Mouse (Mus musculus): Measurements from ENCODE around the gene Fam71e1. TPM values are rescaled to one million over a fixed set of nuclear protein-coding genes. Genes with fewer than 3 reads are reported as not detected.

Fam71e1 gene
- total RNA-seq (2021), result 10 to 100 TPM; 27.6 to 33.3 TPM
- long read RNA-seq, partial matches to known transcripts, result 5 of 11 reads
- long read RNA-seq, other reads (novel, unspliced or antisense), result 2 of 11 reads

DNA sequence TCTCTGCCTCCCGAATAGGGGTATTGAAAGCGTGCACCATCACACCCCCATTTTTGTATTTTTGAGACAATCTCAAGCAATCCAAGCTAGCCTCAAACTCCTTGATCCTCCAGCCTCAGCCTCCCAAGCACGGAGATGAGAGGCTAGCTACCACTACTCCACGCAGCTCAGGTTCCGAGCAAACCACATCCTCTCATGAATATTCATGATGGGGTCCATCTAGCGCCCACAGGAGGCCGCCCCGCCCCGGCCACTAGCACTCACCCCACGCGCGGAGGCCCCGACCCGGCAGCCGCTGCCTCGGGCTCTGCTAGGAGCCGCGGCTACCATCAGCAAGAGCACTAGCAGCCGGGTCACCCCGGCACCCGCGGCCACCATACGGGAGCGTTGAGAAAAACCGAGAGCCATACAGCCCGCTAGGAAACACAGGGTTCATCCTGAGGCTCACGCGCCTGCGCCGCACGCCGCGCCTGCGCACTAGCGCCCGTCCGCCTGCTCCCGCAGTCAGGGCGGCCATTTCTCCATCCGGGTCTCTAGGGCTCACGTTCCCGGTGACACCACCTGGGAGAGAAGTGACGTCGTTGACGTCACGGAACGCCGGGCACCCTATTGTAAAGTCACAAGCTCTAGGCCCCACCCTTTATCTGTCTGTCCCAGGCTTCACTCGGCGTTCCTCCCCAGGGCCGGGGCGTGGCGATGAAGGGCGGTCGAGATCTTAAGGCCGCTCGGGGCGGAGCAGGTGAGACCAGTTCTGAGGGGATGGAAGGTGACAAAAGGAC lies at the start of gene Fam71e1, which contains the start of gene Emc10:
TSS of gene Fam71e1 (plus strand) at position 590 of the 779 bp plus-strand sequence.
TSS of gene Emc10 (minus strand) at position 538 of the 779 bp plus-strand sequence.
- DNase-seq (ENCODE audit: low spot score in 2 of 2), result peak; percentile 97 to 98

DNA sequence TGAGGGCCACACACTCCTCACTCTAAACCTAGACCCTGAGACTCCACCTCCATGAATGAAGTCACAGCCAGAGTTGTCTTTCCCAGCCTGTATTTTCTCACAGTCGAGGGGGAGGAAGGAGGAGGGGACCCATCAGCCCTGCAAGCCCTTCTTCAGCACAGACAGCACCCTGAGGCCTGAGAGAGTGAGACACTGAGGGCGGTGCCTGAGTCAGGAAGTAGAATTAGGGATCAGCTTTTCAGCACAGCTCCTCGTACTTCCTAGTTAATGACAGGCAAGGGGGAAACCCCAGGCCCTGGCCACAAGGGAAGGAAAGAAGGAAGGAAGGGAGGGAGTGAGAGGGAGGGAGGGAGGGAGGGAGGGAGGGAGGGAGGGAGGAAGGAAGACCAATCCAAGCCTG lies 43.1 kb upstream of the Fam71e1 start:
- no peak for DNase-seq (ENCODE audit: low spot score in 2 of 2)

DNA sequence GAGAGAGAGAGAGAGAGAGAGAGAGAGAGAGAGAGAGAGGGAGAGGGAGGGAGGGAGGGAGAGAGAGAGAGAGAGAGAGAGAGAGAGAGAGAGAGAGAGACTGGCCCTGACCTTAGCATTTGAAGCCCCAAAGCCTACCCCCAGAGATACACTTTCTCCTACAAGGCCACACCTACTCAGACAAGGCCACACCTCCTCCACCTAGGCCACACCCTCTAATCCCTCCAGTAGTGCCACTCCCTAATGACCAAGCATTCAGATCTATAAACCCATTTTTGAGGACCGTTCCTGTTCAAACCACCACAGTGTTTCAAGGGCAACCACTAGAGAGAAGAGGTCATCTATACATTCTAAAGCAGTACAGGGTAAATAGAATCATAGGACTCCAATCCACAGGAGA lies 40.1 kb upstream of the Fam71e1 start:
- DNase-seq (ENCODE audit: low spot score in 2 of 2), result peak in 1 of 2 experiments; percentile 8

DNA sequence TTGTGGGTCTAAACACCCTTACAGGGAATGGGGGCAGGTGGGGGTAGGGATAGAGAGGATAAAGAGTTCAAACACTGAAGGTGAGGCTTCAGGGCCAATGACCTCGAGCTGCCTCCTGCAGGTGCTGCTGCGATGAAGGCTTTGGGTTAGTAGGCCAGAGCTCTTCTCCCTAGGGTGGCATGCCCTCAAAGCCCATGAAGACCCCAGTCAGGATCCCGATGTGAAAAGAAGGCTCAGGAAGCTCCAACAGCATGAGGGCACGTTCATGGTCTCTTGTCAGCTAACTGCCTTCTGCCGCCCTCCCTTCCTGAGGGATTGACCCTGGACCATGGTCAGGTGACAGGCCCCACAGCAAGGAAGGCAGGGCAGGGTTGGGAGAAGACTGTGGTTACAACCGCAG lies 36.3 kb upstream of the Fam71e1 start:
- peak in 1 of 2 experiments; percentile 12 for DNase-seq (ENCODE audit: low spot score in 2 of 2)

DNA sequence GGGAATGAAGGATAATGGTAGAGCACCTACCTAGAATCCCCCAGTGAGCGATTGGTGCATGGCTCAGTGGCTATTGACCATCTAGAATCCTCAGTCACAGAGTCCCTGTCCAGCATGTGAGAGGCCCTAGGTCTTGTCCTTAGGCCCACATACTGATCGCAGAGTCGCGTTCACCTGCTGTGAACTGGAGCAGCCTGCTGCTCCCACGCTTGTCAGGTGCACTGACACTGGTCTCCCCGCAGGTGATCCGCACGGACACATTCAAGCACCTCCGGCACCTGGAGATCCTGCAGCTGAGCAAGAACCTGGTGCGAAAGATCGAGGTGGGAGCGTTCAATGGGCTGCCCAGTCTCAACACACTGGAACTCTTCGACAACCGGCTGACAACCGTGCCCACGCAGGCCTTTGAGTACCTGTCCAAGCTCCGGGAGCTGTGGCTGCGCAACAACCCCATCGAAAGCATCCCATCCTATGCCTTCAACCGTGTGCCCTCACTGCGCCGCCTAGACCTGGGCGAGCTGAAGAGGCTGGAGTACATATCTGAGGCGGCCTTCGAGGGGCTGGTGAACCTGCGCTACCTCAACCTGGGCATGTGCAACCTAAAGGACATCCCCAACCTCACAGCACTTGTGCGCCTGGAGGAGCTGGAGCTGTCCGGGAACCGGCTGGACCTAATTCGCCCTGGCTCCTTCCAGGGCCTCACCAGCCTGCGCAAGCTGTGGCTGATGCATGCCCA lies 35.4 kb upstream of the Fam71e1 start:
- peak; percentile 11 to 26 for DNase-seq (ENCODE audit: low spot score in 2 of 2)

DNA sequence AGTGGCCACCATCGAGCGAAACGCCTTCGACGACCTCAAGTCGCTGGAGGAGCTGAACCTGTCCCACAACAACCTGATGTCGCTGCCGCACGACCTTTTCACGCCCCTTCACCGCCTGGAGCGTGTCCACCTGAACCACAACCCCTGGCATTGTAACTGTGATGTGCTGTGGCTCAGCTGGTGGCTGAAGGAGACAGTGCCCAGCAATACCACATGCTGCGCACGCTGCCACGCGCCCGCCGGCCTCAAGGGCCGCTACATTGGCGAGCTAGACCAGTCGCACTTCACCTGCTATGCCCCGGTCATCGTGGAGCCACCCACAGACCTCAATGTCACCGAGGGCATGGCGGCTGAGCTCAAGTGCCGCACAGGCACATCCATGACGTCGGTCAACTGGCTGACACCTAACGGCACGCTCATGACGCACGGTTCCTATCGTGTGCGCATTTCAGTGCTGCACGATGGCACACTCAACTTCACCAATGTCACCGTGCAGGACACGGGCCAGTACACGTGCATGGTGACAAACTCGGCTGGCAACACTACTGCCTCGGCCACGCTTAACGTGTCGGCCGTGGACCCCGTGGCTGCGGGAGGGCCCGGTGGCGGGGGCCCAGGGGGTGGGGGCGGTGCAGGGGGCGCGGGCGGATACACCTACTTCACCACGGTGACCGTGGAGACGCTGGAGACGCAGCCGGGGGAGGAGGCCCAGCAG lies 34.7 kb upstream of the Fam71e1 start:
- DNase-seq (ENCODE audit: low spot score in 2 of 2), result peak in 1 of 2 experiments; percentile 7

DNA sequence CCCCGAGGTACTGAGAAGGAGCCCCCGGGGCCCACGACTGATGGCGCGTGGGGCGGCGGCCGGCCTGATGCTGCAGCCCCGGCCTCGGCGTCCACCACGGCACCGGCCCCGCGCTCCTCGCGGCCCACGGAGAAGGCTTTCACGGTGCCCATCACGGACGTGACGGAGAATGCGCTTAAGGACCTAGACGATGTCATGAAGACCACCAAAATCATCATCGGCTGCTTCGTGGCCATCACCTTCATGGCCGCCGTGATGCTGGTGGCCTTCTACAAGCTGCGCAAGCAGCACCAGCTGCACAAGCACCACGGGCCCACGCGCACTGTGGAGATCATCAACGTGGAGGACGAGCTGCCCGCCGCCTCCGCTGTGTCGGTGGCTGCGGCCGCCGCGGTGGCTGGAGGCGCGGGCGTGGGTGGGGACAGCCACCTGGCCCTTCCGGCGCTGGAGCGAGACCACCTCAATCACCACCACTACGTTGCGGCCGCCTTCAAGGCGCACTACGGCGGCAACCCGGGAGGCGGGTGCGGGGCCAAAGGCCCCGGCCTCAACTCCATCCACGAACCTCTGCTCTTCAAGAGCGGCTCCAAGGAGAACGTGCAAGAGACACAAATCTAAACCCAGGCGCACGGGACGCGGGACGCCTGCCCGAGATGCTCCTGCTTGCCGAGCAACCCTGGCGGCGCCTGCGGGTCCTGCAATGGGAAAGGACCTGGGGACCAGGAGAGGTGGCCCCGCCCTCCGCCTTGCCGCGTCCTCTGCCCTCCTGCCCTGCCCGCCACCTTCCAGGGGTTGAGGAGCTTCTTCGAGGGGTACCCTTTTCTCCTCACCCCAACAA lies 33.9 kb upstream of the Fam71e1 start:
- DNase-seq (ENCODE audit: low spot score in 2 of 2), result peak; percentile 17 to 60

DNA sequence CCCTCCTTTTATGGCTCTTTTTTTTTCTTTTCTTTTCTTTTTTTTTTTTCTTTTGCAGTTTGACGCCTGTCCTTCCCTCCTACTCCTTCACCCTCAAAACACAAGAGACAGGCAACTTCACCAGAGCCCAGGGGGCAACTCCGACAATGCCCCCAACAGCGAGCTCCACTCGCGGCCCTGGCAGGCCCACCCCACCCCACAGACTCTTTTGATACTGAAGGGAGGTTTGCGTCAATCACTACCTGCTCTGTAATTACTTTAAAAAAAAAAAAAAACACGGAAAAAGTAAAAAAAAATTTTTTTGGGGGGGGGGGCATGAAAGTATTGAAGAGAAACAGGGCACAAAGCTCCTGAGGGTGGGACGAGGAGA lies 33.3 kb upstream of the Fam71e1 start:
- DNase-seq (ENCODE audit: low spot score in 2 of 2), result no peak

DNA sequence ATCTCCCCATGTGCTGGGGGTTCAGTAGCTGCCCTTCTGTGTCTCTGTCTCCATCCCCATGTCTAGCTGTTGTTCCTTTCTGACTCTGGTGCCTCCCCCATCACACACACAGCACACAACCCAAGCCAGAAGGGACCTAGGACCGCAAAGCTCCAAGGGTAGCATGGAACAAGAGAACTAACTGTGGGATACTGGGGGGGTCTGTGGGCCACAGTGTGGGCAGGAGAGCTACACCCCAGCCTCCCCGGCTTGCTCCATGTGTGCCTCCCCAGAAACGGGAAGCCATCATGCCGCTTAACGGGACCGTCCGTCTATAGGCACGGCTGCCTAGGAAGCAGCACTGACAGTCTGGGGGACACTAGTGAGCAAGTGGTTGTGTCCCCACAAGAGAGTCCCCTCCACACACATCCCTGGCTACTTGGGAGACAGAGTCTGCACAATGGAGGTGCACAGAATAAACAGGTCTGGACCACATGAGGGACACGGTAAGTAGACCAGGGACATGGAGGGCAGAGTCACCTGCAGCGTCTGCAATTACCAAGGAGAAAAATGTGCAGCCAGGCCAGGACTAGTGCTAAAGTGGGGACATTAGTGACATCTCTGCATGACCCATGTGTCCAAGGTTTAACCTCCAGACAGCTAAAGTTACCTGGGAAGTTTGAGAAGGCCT lies 32.7 kb upstream of the Fam71e1 start:
- DNase-seq (ENCODE audit: low spot score in 2 of 2), result peak in 1 of 2 experiments; percentile 46

DNA sequence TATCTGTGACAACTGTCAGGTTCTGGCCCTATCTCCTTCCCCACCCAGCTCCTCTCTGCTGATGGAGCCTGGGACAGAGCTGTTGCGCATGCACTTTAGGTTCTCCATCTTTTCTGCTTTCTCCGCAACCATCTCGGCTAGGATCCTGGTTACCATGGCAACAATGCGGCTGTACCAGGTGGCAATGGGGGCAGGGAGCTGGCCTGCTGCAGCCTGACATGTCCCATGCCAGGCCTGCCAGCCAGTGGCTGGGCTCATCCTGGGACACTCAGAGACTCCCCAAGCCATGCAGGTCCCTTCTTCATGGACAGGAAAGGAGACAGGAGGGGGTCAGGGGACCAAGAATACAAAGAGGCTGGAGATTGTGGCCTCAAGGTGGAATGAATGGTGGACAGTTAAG lies 31.9 kb upstream of the Fam71e1 start:
- DNase-seq (ENCODE audit: low spot score in 2 of 2), result peak; percentile 80 to 85

DNA sequence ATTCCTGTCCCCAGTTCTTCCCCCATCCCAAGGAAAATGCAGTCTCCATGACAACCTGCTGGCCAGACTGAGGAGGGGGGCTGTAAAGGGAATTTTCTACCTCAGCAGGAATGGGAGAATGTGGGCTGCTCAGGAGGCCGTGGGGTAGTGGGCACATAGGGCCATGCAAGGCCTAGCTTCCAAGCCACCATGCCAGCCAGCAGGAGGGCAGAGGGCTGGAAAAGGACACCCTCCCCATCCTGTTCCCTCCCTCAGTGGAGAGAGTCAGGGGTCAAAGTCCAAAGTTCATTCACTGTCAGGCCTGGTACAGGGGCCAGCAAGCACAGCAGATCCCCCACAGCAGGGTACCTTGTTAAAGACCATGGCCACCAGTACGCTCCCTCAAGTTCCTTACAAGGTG lies 31.3 kb upstream of the Fam71e1 start, which contains the start of gene Aspdh:
TSS of gene Aspdh (plus strand) at position 281 of the 400 bp plus-strand sequence.
- DNase-seq (ENCODE audit: low spot score in 2 of 2), result peak; percentile 19 to 45

DNA sequence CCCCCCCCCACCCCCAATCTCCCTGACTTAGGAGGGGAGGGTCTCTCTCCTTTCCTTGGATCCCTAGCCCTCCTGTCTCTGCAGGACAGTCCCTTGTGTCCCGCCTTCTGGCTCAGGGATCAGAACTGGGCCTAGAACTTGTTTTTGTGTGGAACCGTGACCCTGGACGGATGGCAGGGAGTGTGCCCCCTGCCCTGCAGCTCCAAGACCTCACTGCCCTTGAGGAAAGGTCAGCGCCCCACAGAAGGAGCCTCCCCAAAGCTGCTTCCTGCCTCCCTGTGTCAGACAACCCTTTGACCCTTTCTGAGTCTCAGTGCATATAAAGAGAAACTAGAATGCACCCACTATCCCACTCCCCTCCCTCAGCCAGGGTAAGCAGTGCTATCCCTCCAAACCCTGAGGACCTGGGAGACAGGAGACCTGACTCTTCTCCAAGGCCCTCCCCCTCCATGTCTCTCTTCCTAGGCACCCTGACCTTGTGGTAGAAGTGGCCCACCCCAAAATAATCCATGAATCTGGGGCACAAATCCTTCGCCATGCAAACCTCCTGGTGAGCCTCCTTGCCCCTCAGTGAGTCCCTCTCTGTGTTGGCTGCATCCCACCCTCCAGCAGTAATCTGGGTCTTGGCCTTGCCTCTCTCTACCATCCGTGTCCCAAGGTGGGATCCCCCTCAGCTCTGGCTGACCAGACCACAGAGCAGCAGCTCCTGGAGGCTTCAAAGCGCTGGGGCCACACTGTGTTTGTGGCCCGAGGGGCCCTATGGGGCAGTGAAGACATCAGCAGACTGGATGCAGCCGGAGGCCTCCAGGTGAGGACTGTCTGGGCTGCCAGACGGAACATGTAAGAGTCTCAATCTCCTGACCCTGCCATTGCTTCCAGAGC lies 30.1 kb upstream of the Fam71e1 start:
- DNase-seq (ENCODE audit: low spot score in 2 of 2), result peak; percentile 23 to 41

DNA sequence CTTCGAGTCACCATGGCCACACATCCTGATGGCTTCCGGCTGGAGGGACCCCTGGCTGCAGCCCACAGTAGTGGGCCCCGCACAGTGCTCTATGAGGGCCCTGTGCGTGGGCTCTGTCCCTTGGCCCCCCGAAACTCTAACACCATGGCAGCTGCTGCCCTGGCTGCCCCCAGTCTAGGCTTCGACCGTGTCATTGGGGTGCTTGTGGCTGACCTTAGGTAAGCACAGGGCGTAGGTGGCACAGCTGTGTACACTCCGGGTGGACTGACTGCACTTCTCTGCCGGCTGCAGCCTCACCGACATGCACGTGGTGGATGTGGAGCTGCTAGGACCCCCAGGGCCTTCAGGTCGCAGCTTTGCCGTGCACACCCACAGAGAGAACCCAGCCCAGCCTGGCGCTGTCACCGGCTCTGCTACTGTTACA lies 29.5 kb upstream of the Fam71e1 start:
- peak; percentile 37 to 52 for DNase-seq (ENCODE audit: low spot score in 2 of 2)

DNA sequence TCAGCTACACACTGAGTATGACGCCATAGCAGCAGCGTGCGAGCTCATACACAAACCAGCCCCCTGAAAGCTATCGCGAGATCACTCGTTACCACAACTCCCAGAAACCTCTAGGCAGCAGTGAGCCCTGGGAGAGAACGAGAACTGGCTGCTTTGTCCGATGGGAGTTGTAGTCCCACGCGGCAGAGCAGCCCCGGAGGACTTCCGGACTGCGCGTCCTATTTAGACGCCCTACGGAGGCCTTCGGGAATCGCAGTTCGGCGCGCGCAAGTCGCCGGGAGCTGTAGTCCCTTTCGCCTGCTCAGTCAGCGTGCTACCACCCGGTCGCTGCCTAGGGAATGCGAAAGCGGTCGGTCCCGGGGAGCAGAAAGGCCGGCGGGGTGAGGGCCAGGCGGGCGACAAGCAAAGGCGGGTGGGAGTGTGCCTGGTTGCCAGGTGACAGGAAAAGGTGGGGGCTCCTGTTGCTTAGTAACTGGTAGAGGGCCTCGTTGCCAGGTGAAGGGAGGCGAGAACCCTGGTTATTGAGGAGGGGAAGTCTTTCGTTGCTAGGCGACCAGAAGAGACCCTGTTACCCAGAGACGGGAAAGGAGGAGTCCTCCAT lies 28.5 kb upstream of the Fam71e1 start, which contains the start of gene Josd2:
TSS of gene Josd2 (plus strand) at position 170 of the 601 bp plus-strand sequence.
- DNase-seq (ENCODE audit: low spot score in 2 of 2), result peak; percentile 92 to 94

DNA sequence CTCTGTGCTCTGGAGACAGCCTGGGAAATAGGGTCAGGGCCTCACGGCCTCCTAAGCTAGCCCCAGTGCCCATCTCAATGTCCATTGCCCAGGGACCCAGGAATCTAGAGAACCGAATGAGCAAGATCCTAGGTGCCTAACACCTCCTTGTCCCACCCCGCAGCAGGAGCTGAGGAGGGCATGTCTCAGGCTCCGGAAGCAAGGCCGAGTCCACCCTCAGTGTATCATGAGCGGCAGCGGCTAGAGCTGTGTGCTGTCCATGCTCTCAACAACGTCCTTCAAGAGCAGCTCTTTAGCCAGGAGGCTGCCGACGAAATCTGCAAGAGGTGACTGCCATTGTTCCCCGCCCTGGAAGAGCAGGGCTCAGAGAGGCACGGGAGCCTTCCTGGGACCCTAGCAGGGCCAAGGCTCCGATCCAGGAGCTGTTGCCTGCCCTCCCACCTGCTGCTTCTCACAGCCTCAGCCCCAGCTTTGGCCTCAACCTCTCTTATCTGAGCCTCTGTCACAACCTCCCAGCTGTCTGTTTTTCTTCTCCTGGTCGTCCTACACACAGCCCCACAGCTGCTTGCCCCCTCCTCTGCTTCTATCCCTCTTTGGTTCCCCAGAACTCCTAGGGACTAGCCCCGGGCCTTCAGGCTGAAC lies 27.6 kb upstream of the Fam71e1 start:
- DNase-seq (ENCODE audit: low spot score in 2 of 2), result peak in 1 of 2 experiments; percentile 29

DNA sequence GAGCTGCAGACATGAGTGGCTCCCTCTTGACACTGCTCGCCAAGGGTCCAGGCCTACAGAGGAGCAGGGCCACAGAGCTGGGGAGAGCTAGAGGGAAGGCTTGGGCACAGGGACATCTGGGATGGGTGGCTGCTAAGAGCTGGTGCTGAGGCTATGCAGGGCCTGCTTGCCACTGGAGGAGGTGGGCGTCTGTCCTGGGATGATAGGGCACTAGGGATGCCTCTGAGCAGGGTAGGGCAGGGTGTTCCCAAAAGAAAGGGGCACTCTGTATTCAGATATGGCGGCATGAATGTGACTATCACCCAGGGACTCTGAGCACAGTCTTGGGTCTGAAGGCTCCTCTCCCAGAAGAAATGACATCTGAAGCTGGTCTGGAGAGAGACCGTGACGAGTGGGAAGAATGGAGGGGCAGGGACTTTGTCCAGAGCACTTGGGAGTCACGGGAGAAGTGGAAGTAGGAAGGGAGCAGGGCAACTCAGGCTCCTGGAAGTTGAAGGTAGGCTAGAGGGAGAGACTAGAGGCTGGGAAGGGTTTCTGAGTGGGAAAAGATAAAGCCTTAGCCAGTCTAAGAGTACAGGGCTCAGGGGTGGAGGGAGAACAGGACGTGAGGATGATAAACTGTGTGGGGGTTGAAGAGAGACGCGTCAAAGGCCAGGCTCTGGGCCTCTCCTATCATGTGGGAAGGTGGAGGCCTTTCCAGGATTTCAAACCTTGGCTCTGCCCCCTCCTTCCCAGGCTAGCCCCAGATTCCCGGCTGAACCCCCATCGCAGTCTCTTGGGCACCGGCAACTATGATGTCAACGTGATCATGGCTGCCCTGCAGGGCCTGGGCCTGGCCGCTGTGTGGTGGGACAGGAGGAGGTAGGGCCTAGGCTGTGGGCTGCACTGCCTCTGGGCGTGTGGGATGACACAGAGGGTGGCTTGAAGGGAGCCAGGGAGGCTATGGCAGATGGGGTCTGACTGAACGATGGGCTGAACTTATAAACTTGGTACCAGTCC lies 26.4 kb upstream of the Fam71e1 start:
- DNase-seq (ENCODE audit: low spot score in 2 of 2), result peak in 1 of 2 experiments; percentile 12
